Mouse (Mus musculus): ENCODE measurements around the gene Sox6. TPM values are rescaled to one million over a fixed set of nuclear protein-coding genes. Genes with fewer than 3 reads are reported as not detected.

Sox6 gene
- polyA plus RNA-seq, 1 experiment from 2014 or later = 3.5 TPM

DNA sequence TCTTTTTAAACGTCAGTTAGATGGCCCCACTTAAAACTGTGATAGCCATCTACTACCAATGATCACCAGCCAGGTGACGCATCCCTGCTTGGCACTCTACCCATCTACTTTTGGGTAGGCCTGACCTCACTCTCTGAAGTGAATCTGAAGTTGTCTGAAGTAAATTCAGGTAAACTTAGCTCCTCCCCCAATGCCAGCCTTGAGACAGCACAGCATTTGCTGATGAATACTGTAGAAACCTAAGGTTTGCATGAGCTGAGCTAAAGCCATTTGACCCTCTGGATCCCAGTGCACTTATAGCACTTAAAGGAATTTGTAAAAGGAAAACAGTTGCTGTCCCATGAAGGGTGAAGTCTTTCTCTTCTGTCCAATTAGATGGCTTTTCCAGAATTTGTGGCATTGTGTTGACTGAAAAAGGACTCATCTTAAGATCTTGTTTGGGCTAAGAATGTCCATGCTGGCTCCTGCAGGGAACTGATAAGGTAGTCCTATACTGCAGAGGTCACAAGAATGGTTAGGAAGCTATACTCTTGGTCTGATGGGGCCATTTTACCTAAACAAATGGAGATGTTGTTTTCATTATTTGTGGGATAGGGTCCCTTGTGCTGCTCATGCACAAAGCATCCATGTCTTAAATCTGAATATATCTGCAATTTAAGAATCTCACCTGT, 50.4 kb downstream of the Sox6 start:
- in situ Hi-C loops (cut with MboI; ENCODE audit: low pct_unique_long_range_greater_than_20kb) = no loop called here
- ATAC-seq (no peak), DNase-seq (ENCODE audit: low read depth, low spot score) (no peak)
- TF ChIP-seq CTCF (IDR thresholded peaks at IDR 0.05) = no peak
- CTCF ChIA-PET = interaction anchor here (1.1 kb wide), 1 partner anchor 8 kb away, joined by 4 read pairs; no protein-coding TSS in a partner anchor
- POLR2A ChIA-PET = interaction anchor here (0.6 kb wide), 1 partner anchor 484 kb away, joined by 3 read pairs; no protein-coding TSS in a partner anchor
- H3K27me3 ChIP-seq = no peaks in the 10 kb centered on the region

DNA sequence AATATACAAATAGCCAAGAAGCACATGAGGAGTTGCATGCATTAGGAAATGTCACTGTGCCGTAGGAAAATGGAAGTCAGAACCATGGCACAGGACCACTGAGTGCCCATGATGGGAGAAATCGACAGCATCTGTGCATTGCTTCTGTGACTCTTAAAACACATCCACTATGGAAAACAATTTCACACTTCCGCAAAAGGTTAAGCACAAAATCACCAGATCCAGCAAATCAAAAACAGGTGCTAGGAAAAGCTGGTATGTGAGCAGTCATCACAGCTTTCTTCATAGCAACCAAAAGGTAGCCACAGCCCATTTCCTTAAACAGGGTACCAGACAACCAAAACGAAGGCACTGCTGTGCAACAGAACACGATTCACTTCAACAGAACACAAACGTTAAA, 52.9 kb downstream of the Sox6 start:
- no peaks in the 10 kb centered on the region for H3K27me3 ChIP-seq
- in situ Hi-C loops (cut with MboI; ENCODE audit: low pct_unique_long_range_greater_than_20kb) = no loop called here
- DNase-seq (ENCODE audit: low read depth, low spot score) (no peak), ATAC-seq (no peak)
- ChIA-PET POLR2A (no interaction called here), CTCF (no interaction called here)
- TF ChIP-seq CTCF (IDR thresholded peaks at IDR 0.05) = no peak

DNA sequence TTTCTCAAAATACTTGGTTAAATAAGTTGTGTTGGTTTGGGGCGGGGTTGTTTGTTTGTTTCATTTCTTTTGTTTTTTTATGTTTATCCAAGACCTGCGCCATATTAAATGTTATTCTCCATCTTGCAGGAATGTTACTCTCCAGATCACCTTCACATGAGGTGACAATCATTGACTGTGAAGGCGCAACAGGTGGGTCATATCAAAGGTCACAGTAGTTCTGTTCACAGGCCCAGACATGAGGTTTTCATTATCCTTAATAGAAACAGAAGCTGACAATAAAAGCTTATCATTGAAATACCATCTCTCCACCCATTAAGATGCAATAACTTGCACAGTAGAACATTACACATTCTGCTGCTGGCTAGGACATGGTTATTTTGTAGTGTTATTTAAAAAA, 54.5 kb downstream of the Sox6 start:
- CTCF ChIA-PET = no interaction called here
- in situ Hi-C loops (cut with MboI; ENCODE audit: low pct_unique_long_range_greater_than_20kb) = no loop called here
- DNase-seq (ENCODE audit: low read depth, low spot score) (no peak), ATAC-seq (no peak)
- no peak for TF ChIP-seq CTCF (IDR thresholded peaks at IDR 0.05)
- no peaks in the 10 kb centered on the region for H3K27me3 ChIP-seq
- POLR2A ChIA-PET = interaction anchor here (0.7 kb wide), 1 partner anchor 445 kb away, joined by 3 read pairs; no protein-coding TSS in a partner anchor

DNA sequence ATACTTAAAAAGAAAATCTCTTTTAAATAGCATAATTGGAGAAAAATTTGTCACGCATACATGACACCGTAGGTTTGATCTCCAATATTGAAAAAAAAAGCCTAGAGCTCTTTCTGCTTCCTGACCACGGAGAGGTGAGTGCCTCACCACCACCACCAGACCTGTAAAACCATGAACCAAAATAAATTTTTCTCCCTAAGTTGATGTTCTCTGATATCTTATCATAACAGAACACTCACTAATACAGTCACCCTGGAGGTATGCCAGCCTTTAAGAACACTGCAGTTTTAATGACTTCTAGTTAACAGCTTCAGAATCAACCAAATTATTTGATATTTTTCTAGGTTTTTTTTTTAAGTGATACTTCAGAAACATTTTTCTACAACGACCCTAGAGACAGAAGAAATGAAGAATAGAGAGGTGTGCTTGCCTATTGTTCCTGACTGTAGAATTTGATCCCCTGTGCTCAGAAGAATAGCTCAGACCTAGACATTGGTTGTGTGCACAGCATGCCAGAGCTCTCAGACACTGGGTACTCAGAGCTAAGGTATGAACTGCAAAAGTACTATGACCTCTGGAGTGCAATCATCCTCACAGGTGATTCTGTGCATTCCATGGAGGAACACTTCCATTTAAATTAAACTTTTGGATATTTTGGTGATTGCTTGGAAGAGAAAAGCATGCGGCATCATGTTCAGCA, 58.6 kb downstream of the Sox6 start:
- POLR2A ChIA-PET = no interaction called here
- TF ChIP-seq CTCF (IDR thresholded peaks at IDR 0.05) = no peak
- no peaks in the 10 kb centered on the region for H3K27me3 ChIP-seq
- in situ Hi-C loops (cut with MboI; ENCODE audit: low pct_unique_long_range_greater_than_20kb) = no loop called here
- no peak for DNase-seq (ENCODE audit: low read depth, low spot score)
- CTCF ChIA-PET = no interaction called here
- no peak for ATAC-seq

DNA sequence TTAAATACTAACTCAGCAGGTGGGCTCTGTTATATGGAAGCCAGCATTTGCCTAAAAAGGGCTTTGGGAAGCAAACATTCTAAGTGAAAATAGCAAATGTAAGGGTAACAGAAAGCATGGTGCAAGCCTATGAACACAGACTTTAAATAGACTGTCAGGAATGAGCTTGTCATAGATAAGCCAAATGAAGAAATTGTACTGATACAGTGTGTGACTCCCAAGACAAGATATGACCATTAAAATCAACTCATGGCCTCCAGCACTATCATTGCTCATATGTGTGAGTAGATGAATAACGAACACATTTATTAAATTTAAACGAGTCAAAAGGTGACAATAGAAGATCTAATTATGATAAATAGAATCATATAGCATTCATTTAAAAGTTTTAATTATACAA, 64.1 kb downstream of the Sox6 start:
- TF ChIP-seq CTCF (IDR thresholded peaks at IDR 0.05) = no peak
- POLR2A ChIA-PET = no interaction called here
- ATAC-seq (no peak), DNase-seq (ENCODE audit: low read depth, low spot score) (no peak)
- CTCF ChIA-PET = no interaction called here
- in situ Hi-C loops (cut with MboI; ENCODE audit: low pct_unique_long_range_greater_than_20kb) = no loop called here
- H3K27me3 ChIP-seq = no peaks in the 10 kb centered on the region

DNA sequence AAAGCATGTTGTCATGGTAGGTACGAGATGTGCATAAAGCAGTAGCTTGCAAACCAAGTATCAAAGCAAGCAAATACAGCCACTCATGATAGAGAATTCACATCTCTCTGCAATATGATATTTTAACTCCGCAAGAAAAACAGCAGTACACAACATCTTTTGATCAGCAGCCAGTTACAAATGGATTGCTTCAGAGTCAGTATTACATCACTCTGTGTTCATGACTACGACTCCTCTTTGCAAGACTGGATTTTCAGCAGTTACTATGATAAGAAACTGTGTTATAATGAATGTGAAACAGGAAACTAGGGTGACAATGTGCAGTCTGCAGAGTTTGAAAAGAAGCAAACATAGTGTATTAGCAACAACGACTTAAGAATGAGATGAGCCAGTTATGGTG, 71.4 kb downstream of the Sox6 start:
- ChIA-PET POLR2A (no interaction called here), CTCF (no interaction called here)
- ATAC-seq (no peak), DNase-seq (ENCODE audit: low read depth, low spot score) (no peak)
- TF ChIP-seq CTCF (IDR thresholded peaks at IDR 0.05) = no peak
- no peaks in the 10 kb centered on the region for H3K27me3 ChIP-seq
- in situ Hi-C loops (cut with MboI; ENCODE audit: low pct_unique_long_range_greater_than_20kb) = no loop called here

DNA sequence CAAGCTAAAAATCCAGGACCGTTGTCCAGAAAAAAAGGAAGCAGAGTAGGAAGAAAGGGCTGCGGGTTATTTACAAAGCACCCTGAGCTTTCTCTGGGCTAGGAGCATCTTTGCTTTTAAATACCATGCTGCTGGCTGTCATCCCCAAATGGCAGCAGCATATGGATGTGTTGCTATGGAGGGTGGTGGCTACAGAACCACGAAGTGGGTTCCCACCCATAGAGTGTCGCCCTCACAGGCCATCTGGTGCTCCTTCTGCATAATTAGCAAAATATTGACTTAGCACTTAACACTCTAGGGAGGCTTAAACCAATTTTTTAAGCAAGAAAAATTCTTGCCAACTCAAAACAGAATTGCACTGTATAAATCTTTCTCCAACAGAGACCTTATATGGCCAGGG, 72.4 kb downstream of the Sox6 start:
- in situ Hi-C loops (cut with MboI; ENCODE audit: low pct_unique_long_range_greater_than_20kb) = no loop called here
- ATAC-seq (no peak), DNase-seq (ENCODE audit: low read depth, low spot score) (no peak)
- no peaks in the 10 kb centered on the region for H3K27me3 ChIP-seq
- ChIA-PET POLR2A (no interaction called here), CTCF (no interaction called here)
- TF ChIP-seq CTCF (IDR thresholded peaks at IDR 0.05) = no peak

DNA sequence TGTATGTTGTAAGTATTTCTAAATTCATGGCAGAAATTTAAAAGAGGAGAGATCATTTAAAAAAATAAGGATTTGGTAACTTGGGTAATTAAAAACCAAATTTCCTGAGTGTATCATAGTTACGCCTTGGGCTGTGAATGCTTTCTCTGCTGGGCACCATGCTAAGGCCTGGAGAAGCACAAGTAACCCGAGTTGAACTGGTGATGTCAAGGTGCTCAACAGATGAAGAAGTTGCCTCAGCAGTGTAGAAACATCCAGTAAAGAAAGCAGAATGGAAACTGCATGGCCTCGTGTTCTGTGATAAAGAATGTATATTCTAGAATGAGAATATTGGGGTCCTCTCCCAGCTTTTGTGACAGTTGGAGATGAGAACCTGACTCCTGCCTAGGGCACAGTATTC, 85.5 kb downstream of the Sox6 start:
- CTCF ChIA-PET = interaction anchor here (1.6 kb wide), 1 partner anchor 30 kb away, joined by 3 read pairs; no protein-coding TSS in a partner anchor
- TF ChIP-seq CTCF (IDR thresholded peaks at IDR 0.05) = no peak

DNA sequence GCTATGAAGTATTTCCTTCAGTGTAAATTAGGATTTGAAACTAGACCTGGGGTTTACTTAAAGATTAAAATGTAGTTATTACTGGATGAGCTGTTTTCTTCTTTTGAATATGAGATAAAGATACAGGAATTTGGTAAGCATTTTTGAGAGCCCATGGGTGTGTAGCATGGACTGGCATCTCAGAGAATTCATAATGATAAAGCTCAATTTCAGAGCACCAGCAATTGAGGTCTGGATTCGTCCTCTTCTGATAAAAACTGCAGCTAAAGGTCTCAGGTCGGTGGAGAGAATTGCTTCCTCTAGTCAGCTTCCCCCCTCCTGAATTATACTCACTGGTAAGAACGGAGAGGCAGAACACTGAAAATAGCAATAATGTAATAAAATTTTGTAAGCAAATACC, 86.4 kb downstream of the Sox6 start:
- H3K27me3 ChIP-seq = no peaks in the 10 kb centered on the region
- CTCF ChIA-PET = interaction anchor here (1.0 to 1.6 kb wide), 2 partner anchors 9 to 29 kb away, joined by 3 read pairs; no protein-coding TSS in a partner anchor
- in situ Hi-C loops (cut with MboI; ENCODE audit: low pct_unique_long_range_greater_than_20kb) = no loop called here
- POLR2A ChIA-PET = no interaction called here
- DNase-seq (ENCODE audit: low read depth, low spot score) (no peak), ATAC-seq (no peak)
- TF ChIP-seq CTCF (IDR thresholded peaks at IDR 0.05) = no peak

More for the DNA sequence above, 85.5 kb downstream of the Sox6 start:
- ATAC-seq (no peak), DNase-seq (ENCODE audit: low read depth, low spot score) (no peak)
- POLR2A ChIA-PET = no interaction called here
- H3K27me3 ChIP-seq = no peaks in the 10 kb centered on the region
- in situ Hi-C loops (cut with MboI; ENCODE audit: low pct_unique_long_range_greater_than_20kb) = no loop called here

DNA sequence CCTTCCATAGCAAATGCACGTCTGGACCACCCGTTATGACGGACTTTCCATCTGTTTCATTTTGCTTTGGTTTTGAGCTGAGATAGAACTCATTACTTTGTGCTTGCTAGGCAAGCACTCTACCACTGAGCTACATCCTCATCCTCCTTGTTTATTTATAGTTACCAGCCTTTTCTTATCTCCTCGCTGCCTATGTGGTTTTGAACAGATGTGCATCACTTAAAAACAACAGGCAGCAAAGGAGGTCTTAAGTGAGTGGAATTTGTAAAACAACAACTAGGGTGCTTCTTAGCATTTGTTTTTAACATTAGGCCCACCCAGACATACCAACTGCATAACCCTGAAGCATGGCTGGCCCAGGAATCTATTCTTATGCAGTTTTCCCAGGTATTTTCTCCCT, 86.9 kb downstream of the Sox6 start:
- POLR2A ChIA-PET = no interaction called here
- no peaks in the 10 kb centered on the region for H3K27me3 ChIP-seq
- CTCF ChIA-PET = interaction anchor here (1.0 to 1.6 kb wide), 2 partner anchors 9 to 29 kb away, joined by 3 read pairs; no protein-coding TSS in a partner anchor
- no peak for TF ChIP-seq CTCF (IDR thresholded peaks at IDR 0.05)
- DNase-seq (ENCODE audit: low read depth, low spot score) (no peak), ATAC-seq (no peak)
- in situ Hi-C loops (cut with MboI; ENCODE audit: low pct_unique_long_range_greater_than_20kb) = no loop called here

DNA sequence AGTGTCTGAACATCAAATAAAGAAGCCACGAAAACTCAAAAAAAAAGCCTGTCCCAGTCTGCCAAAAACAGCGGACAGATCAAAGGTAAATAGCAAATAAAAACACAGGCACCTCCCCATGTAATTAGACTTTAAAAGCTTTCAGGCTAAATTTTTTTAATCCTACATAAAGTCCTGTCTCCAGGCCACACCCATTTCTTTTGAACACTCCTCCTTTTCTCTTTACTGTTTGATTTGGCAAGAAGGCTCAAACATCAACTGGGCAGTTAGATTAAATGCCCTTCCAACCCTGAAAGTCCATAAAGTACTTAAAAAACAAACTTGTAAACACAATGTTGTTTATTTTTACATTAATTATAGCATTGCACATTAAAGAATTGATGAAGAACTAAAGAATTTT, 90.7 kb downstream of the Sox6 start:
- ATAC-seq = no peak
- POLR2A ChIA-PET = no interaction called here
- in situ Hi-C loops (cut with MboI; ENCODE audit: low pct_unique_long_range_greater_than_20kb) = no loop called here
- no peaks in the 10 kb centered on the region for H3K27me3 ChIP-seq
- no peak for DNase-seq (ENCODE audit: low read depth, low spot score)
- TF ChIP-seq CTCF (IDR thresholded peaks at IDR 0.05) = no peak
- CTCF ChIA-PET = interaction anchor here (2.5 kb wide), 1 partner anchor 10 kb away, joined by 8 read pairs; no protein-coding TSS in a partner anchor

All from Patski (cell line).